Mouse (Mus musculus) C2C12 (cell line): ENCODE results near the gene Hdac10. TPM values are rescaled to one million over a fixed set of nuclear protein-coding genes. Genes with fewer than 3 reads are reported as not detected.
A peak's percentile ranks its signal among the peaks of the same experiment; 100 is the strongest.

Experiments used
- H3K27me3 ChIP-seq: one replicate; pipeline ENCODE4 v1.6.1; 2011; ENCODE audit not compliant: control insufficient read depth, insufficient read depth, insufficient read length
- H3K36me3 ChIP-seq: one replicate; pipeline ENCODE4 v1.6.1; 2011; ENCODE audit not compliant: control insufficient read depth, insufficient read depth
- H3K4me3 ChIP-seq: one replicate; pipeline ENCODE4 v1.5.1; 2011; ENCODE audit warnings: mild to moderate bottlenecking, control low read depth; ENCODE audit not compliant: poor library complexity, insufficient read depth, severe bottlenecking
- H3K79me2 ChIP-seq: one replicate; pipeline ENCODE4 v1.6.1; 2011; ENCODE audit not compliant: control insufficient read depth, insufficient read depth
- H3K79me3 ChIP-seq: one replicate; pipeline ENCODE4 v1.6.1; 2011; ENCODE audit warnings: low read depth, control low read depth
- H3ac ChIP-seq: one replicate; pipeline ENCODE3; 2011; ENCODE audit warnings: low read depth; ENCODE audit not compliant: control insufficient read depth, insufficient read length
- CEBPB ChIP-seq: IDR thresholded peaks from one replicate; pipeline ENCODE4 v1.6.1; 2011; ENCODE audit warnings: low read depth, mild to moderate bottlenecking, control low read depth, moderate library complexity
- CTCF ChIP-seq: IDR thresholded peaks from one replicate; pipeline ENCODE4 v1.5.1; 2011; ENCODE audit not compliant: control insufficient read depth, insufficient read depth, insufficient read length
- FOSL1 ChIP-seq: IDR thresholded peaks from one replicate; pipeline ENCODE4 v1.8.0; 2011; ENCODE audit warnings: mild to moderate bottlenecking, low read length; ENCODE audit not compliant: poor library complexity, insufficient read depth, severe bottlenecking
- MAX ChIP-seq: IDR thresholded peaks from one replicate; pipeline ENCODE4 v1.6.1; 2011; ENCODE audit warnings: mild to moderate bottlenecking, control low read depth
- MYOD1 ChIP-seq: IDR thresholded peaks from one replicate; pipeline ENCODE4 v1.6.1; 2011; ENCODE audit warnings: low read depth; ENCODE audit not compliant: control insufficient read depth, insufficient read length
- MYOG ChIP-seq: IDR thresholded peaks from one replicate; pipeline ENCODE4 v1.6.1; 2011; ENCODE audit not compliant: control insufficient read depth, insufficient read length; ENCODE audit errors: extremely low read depth
- USF1 ChIP-seq: IDR thresholded peaks from one replicate; pipeline ENCODE4 v1.6.1; 2011; ENCODE audit warnings: low read depth, mild to moderate bottlenecking, control low read depth, moderate library complexity
- polyA plus RNA-seq: library from polyadenylated mRNA; unstranded; fragments of >200 nt; fragmentation: generic; extraction: Trizol; gene quantifications from one replicate; pipeline ENCODE4 v1.2.1, GENCODE M21; 2012; ENCODE audit warnings: missing spikeins

Gene Hdac10
- polyA plus RNA-seq, 1 experiment, result 15.0 TPM

- TF ChIP-seq CTCF (no peak), MYOG (no peak), FOSL1 (no peak)
- Histone ChIP-seq H3K79me2 (peaks cover 7% of the 10 kb centered on the region), H3K27me3 (no peaks in the 10 kb centered on the region), H3ac (no peak overlapping the region), H3K4me3 (no peak overlapping the region), H3K36me3 (peaks cover 15% of the 10 kb centered on the region), H3K79me3 (peaks cover 2% of the 10 kb centered on the region)
Observed at GRCm38 (mm10) chr15:89141905-89142304, 13.4 kb upstream of the Hdac10 start.

DNA sequence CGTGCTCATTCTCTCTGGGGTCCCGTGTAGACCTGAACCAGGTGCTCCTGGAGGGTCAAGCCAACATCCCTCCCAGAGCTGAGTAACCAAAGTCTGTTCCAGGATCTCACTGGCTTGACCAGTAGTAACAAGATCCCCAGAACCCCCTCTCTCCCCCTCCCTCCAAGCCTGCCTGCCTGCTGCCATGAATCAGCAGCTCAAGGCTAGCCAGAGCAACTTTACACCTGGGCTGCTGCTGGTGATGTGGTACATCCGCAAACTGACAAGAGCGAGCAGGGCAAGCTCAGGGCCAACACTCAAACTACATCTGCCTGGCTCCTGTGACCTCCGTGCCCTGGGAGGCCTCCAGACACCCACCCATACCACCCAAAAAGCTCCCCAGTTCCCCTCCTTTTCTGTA lies 12.9 kb upstream of the Hdac10 start:
- no peaks in the 10 kb centered on the region for H3K27me3 ChIP-seq
- H3K4me3 ChIP-seq, result no peak overlapping the region

DNA sequence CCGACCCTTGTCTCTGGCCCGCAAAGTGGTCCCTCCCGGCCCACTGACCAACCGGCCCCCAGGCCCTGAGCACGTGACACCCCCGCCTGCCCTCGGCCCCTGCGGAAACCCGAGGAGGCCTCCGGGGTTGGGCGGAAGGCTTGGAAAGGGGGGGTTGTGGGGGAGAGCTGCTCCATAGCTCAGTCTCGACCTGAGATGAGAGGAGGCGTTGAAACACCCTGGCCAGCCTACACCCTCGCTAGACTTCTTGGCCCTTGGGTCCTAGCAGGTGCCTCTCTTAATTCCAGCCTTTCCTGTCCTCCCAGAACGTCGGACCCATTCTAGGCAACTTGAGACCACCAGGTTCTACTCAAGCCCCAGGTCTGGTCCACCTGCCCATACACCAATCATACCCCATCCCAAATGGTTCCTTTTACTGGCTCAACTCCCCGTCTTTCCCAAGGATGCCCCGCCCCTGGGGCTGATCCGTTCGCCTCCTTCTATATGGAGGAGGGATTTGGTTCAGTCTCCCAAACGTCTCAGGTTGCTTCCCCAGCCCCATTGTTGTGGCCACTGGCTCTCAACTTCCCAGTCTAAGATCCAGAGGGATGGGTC lies 12.3 kb upstream of the Hdac10 start, which contains the start of gene Mapk12:
Gene Mapk12 (minus strand): TSS at position 45 of the 594 bp plus-strand sequence.
- Histone ChIP-seq H3K79me2 (peaks cover 7% of the 10 kb centered on the region), H3K4me3 (peak within 1 kb of the TSS; percentile 55), H3ac (peak within 1 kb of the TSS; percentile 56), H3K36me3 (peaks cover 11% of the 10 kb centered on the region), H3K79me3 (peaks cover 2% of the 10 kb centered on the region), H3K27me3 (no peaks in the 10 kb centered on the region)
- TF ChIP-seq CEBPB (no peak), USF1 (peak; percentile 93), CTCF (no peak), MYOG (no peak)

More for the DNA sequence above, 12.9 kb upstream of the Hdac10 start:
- Histone ChIP-seq H3K36me3 (peaks cover 15% of the 10 kb centered on the region), H3K79me3 (peaks cover 2% of the 10 kb centered on the region), H3K79me2 (peaks cover 7% of the 10 kb centered on the region), H3ac (no peak overlapping the region)
- no peak for TF ChIP-seq MAX
- TF ChIP-seq CTCF, result no peak
- no peak for TF ChIP-seq CEBPB
- TF ChIP-seq USF1, result no peak
- TF ChIP-seq FOSL1, result no peak
- no peak for TF ChIP-seq MYOG
- TF ChIP-seq MYOD1, result no peak

DNA sequence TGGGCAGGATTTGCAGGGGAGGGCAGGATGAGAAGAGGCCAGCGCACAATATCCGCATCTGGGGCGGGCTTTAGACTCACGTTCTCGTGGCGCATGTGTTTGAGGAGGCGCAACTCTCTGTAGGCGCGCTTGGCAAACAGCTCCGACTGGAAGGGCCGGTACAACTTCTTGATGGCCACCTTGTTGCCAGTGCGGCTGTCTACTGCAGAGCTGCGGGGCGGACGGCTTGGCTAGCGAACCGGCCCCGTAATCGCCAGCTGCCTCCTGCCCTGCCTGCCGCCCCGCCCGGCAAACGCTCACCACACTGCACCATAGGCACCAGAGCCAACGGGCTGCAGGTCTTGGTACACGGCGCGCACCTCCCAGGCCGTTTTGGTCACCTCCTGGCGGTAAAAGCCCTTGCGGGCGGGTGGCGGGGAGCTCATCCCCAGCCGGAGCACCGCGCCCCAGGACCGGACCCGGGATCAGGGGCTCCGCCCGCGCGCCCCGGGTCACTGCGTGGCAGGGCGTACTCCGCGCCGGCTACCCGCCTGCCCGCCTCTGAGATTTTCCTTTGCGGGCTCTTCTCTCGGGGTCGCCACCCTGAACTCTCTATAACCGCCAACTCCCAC lies 11.7 kb upstream of the Hdac10 start:
- peak; percentile 63 for TF ChIP-seq MAX
- no peak for TF ChIP-seq USF1
- TF ChIP-seq CTCF, result no peak
- peak overlapping the region; percentile 55 for H3K4me3 ChIP-seq
- H3ac ChIP-seq, result peak overlapping the region; percentile 56
- H3K79me2 ChIP-seq, result peaks cover 7% of the 10 kb centered on the region
- H3K36me3 ChIP-seq, result peaks cover 5% of the 10 kb centered on the region
- peaks cover 2% of the 10 kb centered on the region for H3K79me3 ChIP-seq
- H3K27me3 ChIP-seq, result no peaks in the 10 kb centered on the region

- Histone ChIP-seq H3K36me3 (peaks cover 5% of the 10 kb centered on the region), H3K79me3 (peaks cover 2% of the 10 kb centered on the region), H3K4me3 (no peak overlapping the region), H3ac (no peak overlapping the region), H3K27me3 (no peaks in the 10 kb centered on the region), H3K79me2 (peaks cover 7% of the 10 kb centered on the region)
- TF ChIP-seq MYOD1 (no peak), CEBPB (no peak), USF1 (no peak), CTCF (no peak), FOSL1 (no peak), MAX (no peak), MYOG (no peak)
Observed at GRCm38 (mm10) chr15:89138531-89138930, 10.0 kb upstream of the Hdac10 start.

- H3K79me2 ChIP-seq, result peaks cover 7% of the 10 kb centered on the region
- peaks cover 2% of the 10 kb centered on the region for H3K79me3 ChIP-seq
- H3K27me3 ChIP-seq, result no peaks in the 10 kb centered on the region
- H3K4me3 ChIP-seq, result no peak overlapping the region
- no peak for TF ChIP-seq CTCF
- no peak for TF ChIP-seq CEBPB
- no peak for TF ChIP-seq MAX
- TF ChIP-seq USF1, result no peak
- no peak for TF ChIP-seq FOSL1
- no peak for TF ChIP-seq MYOG
- H3K36me3 ChIP-seq, result peaks cover 5% of the 10 kb centered on the region
- no peak overlapping the region for H3ac ChIP-seq
Observed at GRCm38 (mm10) chr15:89138046-89138405, 9.5 kb upstream of the Hdac10 start.
